ENCODE assay signal across 23 mouse cellular contexts in genomic region chr2:90726818-90727217, GRCm38 (mm10). TPM values are rescaled to one million over a fixed set of nuclear protein-coding genes. Genes with fewer than 3 reads are reported as not detected.
A peak's percentile ranks its signal among the peaks of the same experiment; 100 is the strongest.
DNase-seq lines count a peak whose midpoint lies in the region; ATAC-seq lines count a peak whose summit lies in the region.
"Had no signal": no experiment of that assay in that cellular context is flagged by ENCODE, and none has a peak within 500 bp of the region (broad histone marks: within the 10 kb centered on the region; RNA-seq: fewer than 3 reads in every experiment).

No protein-coding gene starts in this region.

- ATAC-seq in liver, embryonic 12.5 days: peak; percentile 57; the same call in 1 of the 2 replicates
- ATAC-seq in inflammation-experienced regulatory T-cells, adult 6 months: no peak
- ATAC-seq: activated CD4-positive, CD25-positive, alpha-beta regulatory T cell, adult 4 months; CD4-positive, CD25-positive, alpha-beta regulatory T cell, adult 4 months; Patski had no signal

- peaks cover 98% of the 10 kb centered on the region for H3K36me3 ChIP-seq in heart, embryonic 10.5 days
- peaks cover 99% of the 10 kb centered on the region for H3K36me3 ChIP-seq in liver, embryonic 12.5 days

- H3K27ac ChIP-seq in heart, embryonic 10.5 days: no peak overlapping the region
- H3K27ac ChIP-seq in liver, embryonic 12.5 days: no peak overlapping the region

- WGBS in heart, embryonic 10.5 days: 94% methylated on average over 3 of the region's 3 CpGs
- 70% methylated on average over 3 of the region's 3 CpGs for WGBS in liver, embryonic 12.5 days (ENCODE audit: insufficient replicate concordance)

- peak; percentile 67 for DNase-seq in heart, adult 11 months
- no peak for DNase-seq in heart, embryonic 10.5 days (ENCODE audit: low spot score)
- DNase-seq in liver: no peak
- DNase-seq in c-Kit-positive CD71-positive TER-119-positive erythroid progenitor cells, embryonic 14.5 days (ENCODE audit: low spot score): peak; percentile 40
- DNase-seq: adrenal gland, adult 2 months; adrenal gland, adult 8-10 months; adrenal gland, postnatal 10 days; adrenal gland, postnatal 14 days; adrenal gland, postnatal 25 days; adrenal gland, postnatal 36 days; B cell, adult 2 months; cerebellum, adult 11 months; cerebellum, adult 11-12 months; cerebellum, adult 18-20 months; cerebellum, adult 2 months had no signal

- no peaks in the 10 kb centered on the region for H3K4me1 ChIP-seq in heart, embryonic 10.5 days
- H3K4me1 ChIP-seq in liver, embryonic 12.5 days: peaks cover 7% of the 10 kb centered on the region; the same call in 1 of the 2 replicates

- H3K4me3 ChIP-seq in heart, embryonic 10.5 days: no peak overlapping the region
- no peak overlapping the region for H3K4me3 ChIP-seq in liver, embryonic 12.5 days

- H3K9ac ChIP-seq in liver, embryonic 12.5 days: no peak overlapping the region

- no peaks in the 10 kb centered on the region for H3K27me3 ChIP-seq in heart, embryonic 10.5 days (ENCODE audit: insufficient read depth, poor library complexity, severe bottlenecking)
- H3K27me3 ChIP-seq in liver, embryonic 12.5 days (replicated peaks): no peaks in the 10 kb centered on the region
- H3K27me3 ChIP-seq: CH12.LX, Patski had no signal

- H3K9me3 ChIP-seq in heart, embryonic 10.5 days: no peaks in the 10 kb centered on the region
- H3K9me3 ChIP-seq in liver, embryonic 12.5 days (replicated peaks): no peaks in the 10 kb centered on the region
- H3K9me3 ChIP-seq: G1E had no signal

- no peak overlapping the region for H3K4me2 ChIP-seq in liver, embryonic 12.5 days

RNA-seq across cellular contexts. Expression of gene Fnbp4, which starts 18.4 kb away (rescaled TPM):
- 71.3 and 81.8 TPM in 2 replicates for polyA plus RNA-seq in heart, embryonic 10.5 days (2016; fragmentation: Nextera tagmentation; extraction: Ambion mirVana)
- 62.9 and 67.1 TPM in 2 replicates for polyA plus RNA-seq in liver, embryonic 12.5 days (2016; fragmentation: Nextera tagmentation; extraction: Ambion mirVana)
- polyA plus RNA-seq in inflammation-experienced regulatory T-cells, adult 6 months (2017; shearing (Covaris generic)): 100 to 1,000 TPM in 2 of 3 experiments, 10 to 100 TPM in 1; 86.5 to 129 (median 113) TPM

RNA-seq across cellular contexts. Expression of gene Nup160, which starts 49.8 kb away (rescaled TPM):
- 45.3 and 49.2 TPM in 2 replicates for polyA plus RNA-seq in heart, embryonic 10.5 days (2016; fragmentation: Nextera tagmentation; extraction: Ambion mirVana)
- polyA plus RNA-seq in liver, embryonic 12.5 days (2016; fragmentation: Nextera tagmentation; extraction: Ambion mirVana): 60.3 and 61.3 TPM in 2 replicates
- polyA plus RNA-seq in inflammation-experienced regulatory T-cells, adult 6 months (2017; shearing (Covaris generic)): 10 to 100 TPM; 26.4 to 31.6 (median 30.5) TPM

RNA-seq across cellular contexts. Expression of gene Agbl2, which starts 55.7 kb away (rescaled TPM):
- polyA plus RNA-seq in heart, embryonic 10.5 days (2016; fragmentation: Nextera tagmentation; extraction: Ambion mirVana): 0.51 and 0.92 TPM in 2 replicates
- 0.07 TPM in 2 replicates for polyA plus RNA-seq in liver, embryonic 12.5 days (2016; fragmentation: Nextera tagmentation; extraction: Ambion mirVana)
- not detected for polyA plus RNA-seq in inflammation-experienced regulatory T-cells, adult 6 months (2017; shearing (Covaris generic))
- polyA plus RNA-seq: activated CD4-positive, CD25-positive, alpha-beta regulatory T cell, adult 4 months; C2C12; CD4-positive, CD25-positive, alpha-beta regulatory T cell, adult 4 months; G1E; Patski had no signal

Comparison
In these comparisons a context has a peak if more than half of its experiments do, and no peak if none do; other contexts are left out.
1. DNase-seq: peak in heart, adult 11 months (single experiment) and c-Kit-positive CD71-positive TER-119-positive erythroid progenitor cells, embryonic 14.5 days (single experiment); none in heart, embryonic 10.5 days (single experiment) and liver (single experiment).